ENCODE assay signal across 8 mouse cellular contexts in genomic region chr2:165855641-165856301, GRCm38 (mm10). TPM values are rescaled to one million over a fixed set of nuclear protein-coding genes. Genes with fewer than 3 reads are reported as not detected.
DNase-seq lines count a peak whose midpoint lies in the region; ATAC-seq and TF ChIP-seq lines count a peak whose summit lies in the region.

No protein-coding gene starts in this region.

- no peak for DNase-seq in liver, adult 2 months (ENCODE audit: extremely low read depth, low read depth, low spot score)
- no peak for DNase-seq in liver
- DNase-seq in gastrocnemius, postnatal 25 days = peak; percentile 63
- peak; percentile 68 for DNase-seq in lung, postnatal 25 days (ENCODE audit: low spot score)
- DNase-seq in spleen, adult 18-20 months = no peak
- DNase-seq in embryo, embryonic 11 days = no peak

- peak overlapping the region; percentile 93 for H3K27ac ChIP-seq in liver, adult 2 months (replicated peaks; ENCODE audit: insufficient read depth, low read depth, low read length)
- H3K27ac ChIP-seq in bone marrow macrophage, adult 2 months (ENCODE audit: insufficient read depth, low read depth, low read length) = peak overlapping the region; percentile 97
- H3K27ac ChIP-seq in intestine, postnatal 0 days (ENCODE audit: low read depth, low read length) = peak overlapping the region; percentile 98

- 0 out of 2 replicates have a peak overlapping the region, but pooled peaks have one; percentile 2 for H3K9ac ChIP-seq in liver, adult 2 months (ENCODE audit: low read depth, low read length)
- no peak overlapping the region for H3K9ac ChIP-seq in intestine, postnatal 0 days (ENCODE audit: low read depth, low read length)

- peak; percentile 26 for ATAC-seq in intestine, postnatal 0 days

- H3K4me2 ChIP-seq in intestine, postnatal 0 days (replicated peaks; ENCODE audit: low read depth) = peak overlapping the region; percentile 3; the same call in 1 of the 2 replicates

- no peak overlapping the region for H3K4me3 ChIP-seq in liver, adult 2 months (ENCODE audit: insufficient read depth, low read depth, low read length)
- no peak overlapping the region for H3K4me3 ChIP-seq in bone marrow macrophage, adult 2 months (ENCODE audit: insufficient read depth, low read length)
- no peak overlapping the region for H3K4me3 ChIP-seq in intestine, postnatal 0 days (ENCODE audit: low read depth, low read length)

- H3K36me3 ChIP-seq in liver, adult 2 months (ENCODE audit: control insufficient read depth, insufficient read depth, low read length) = peaks cover 5% of the 10 kb centered on the region; the same call in 1 of the 2 replicates
- H3K36me3 ChIP-seq in intestine, postnatal 0 days (ENCODE audit: control insufficient read depth, insufficient read depth) = peaks cover 27% of the 10 kb centered on the region

- H3K27me3 ChIP-seq in liver, adult 2 months (ENCODE audit: control insufficient read depth, insufficient read depth, low read length) = no peaks in the 10 kb centered on the region
- H3K27me3 ChIP-seq in intestine, postnatal 0 days (replicated peaks; ENCODE audit: control insufficient read depth, insufficient read depth, low read length) = no peaks in the 10 kb centered on the region

- peaks cover 49% of the 10 kb centered on the region for H3K79me2 ChIP-seq in liver, adult 2 months (ENCODE audit: control insufficient read depth, insufficient read depth, low read length)

- TF ChIP-seq CTCF in liver, adult 2 months (IDR thresholded peaks at IDR 0.05; ENCODE audit: low read depth, low read length) = no peak
- TF ChIP-seq CTCF in bone marrow macrophage, adult 2 months (IDR thresholded peaks at IDR 0.05; ENCODE audit: low read depth, low read length) = no peak
- TF ChIP-seq CTCF in intestine, postnatal 0 days (IDR thresholded peaks at IDR 0.05; ENCODE audit: low read depth) = no peak

- TF ChIP-seq POLR2A in liver, adult 2 months (IDR thresholded peaks at IDR 0.05; ENCODE audit: extremely low read depth, insufficient read depth, low read length) = no peak
- no peak for TF ChIP-seq POLR2A in bone marrow macrophage, adult 2 months (IDR thresholded peaks at IDR 0.05; ENCODE audit: borderline replicate concordance, low read depth, low read length)

- 62% methylated on average over 6 of the region's 6 CpGs for WGBS in liver, adult 2 months
- 34% methylated on average over 6 of the region's 6 CpGs for WGBS in intestine, postnatal 0 days

- H3K4me1 ChIP-seq in liver, adult 2 months (ENCODE audit: control insufficient read depth, insufficient read depth, low read length) = peaks cover 48% of the 10 kb centered on the region
- peaks cover 80% of the 10 kb centered on the region for H3K4me1 ChIP-seq in bone marrow macrophage, adult 2 months (ENCODE audit: control insufficient read depth, insufficient read depth, low read length)
- peaks cover 34% of the 10 kb centered on the region for H3K4me1 ChIP-seq in intestine, postnatal 0 days (replicated peaks; ENCODE audit: control insufficient read depth, insufficient read depth, low read length)

- H3K9me3 ChIP-seq in intestine, postnatal 0 days (ENCODE audit: control insufficient read depth) = no peaks in the 10 kb centered on the region

RNA-seq across cellular contexts. Expression of gene Zmynd8, which starts 43.0 kb away (rescaled TPM):
- 10.0 and 10.8 TPM in 2 replicates for total RNA-seq in liver, adult 2 months (2014; rRNA removed)
- 6.4 and 7.8 TPM in 2 replicates for polyA plus RNA-seq in liver, adult 2 months (2012; rRNA removed)
- 97.8 and 99.5 TPM in 2 replicates for polyA plus RNA-seq in bone marrow macrophage, adult 2 months (2012; ENCODE audit: insufficient read depth, insufficient read length, missing spikeins)
- 10 to 100 TPM; 17.1 to 18.4 TPM for total RNA-seq in gastrocnemius, postnatal 25 days (2021)
- 43.5 and 57.7 TPM in 2 replicates for polyA plus RNA-seq in intestine, postnatal 0 days (2015; fragmentation: Nextera tagmentation; extraction: Ambion mirVana)

Comparison
In these comparisons a context has a peak if more than half of its experiments do, and no peak if none do; other contexts are left out.
1. DNase-seq: peak in gastrocnemius, postnatal 25 days (single experiment) and lung, postnatal 25 days (single experiment); none in liver, adult 2 months (single experiment), liver (single experiment), spleen, adult 18-20 months (0 of 2) and embryo, embryonic 11 days (single experiment).
2. Peak in every context shown above with its lines, with median percentiles within 50 percentile points of each other: H3K27ac ChIP-seq.